Mouse (Mus musculus) embryonic facial prominence, embryonic 11.5 days (tissue): ENCODE results near the gene Slc12a5. TPM values are rescaled to one million over a fixed set of nuclear protein-coding genes. Genes with fewer than 3 reads are reported as not detected.

Experiments used
- ATAC-seq: fragments of 200-750 bp; cut with Nextera tagmentation; replicated peaks from 2 replicates; pipeline ENCODE4 v1.8.0; 2017; ENCODE audit warnings: low read depth; ENCODE audit not compliant: insufficient number of reproducible peaks, low FRiP score, low TSS enrichment
- DNase-seq: peaks from one replicate; pipeline ENCODE4 v3.0.0-alpha.2; 2015; ENCODE audit warnings: low spot score
- H3K27ac ChIP-seq: fragments of 300-500 bp; sonication (generic); replicated peaks from 2 replicates; pipeline ENCODE4 v1.5.1; 2014; ENCODE audit warnings: mild to moderate bottlenecking, low read depth, low read length, control low read depth
- H3K27me3 ChIP-seq: fragments of 300-500 bp; sonication (generic); 2 replicates; pipeline ENCODE4 v1.6.1; 2014; ENCODE audit warnings: mild to moderate bottlenecking, low read length, moderate library complexity, mixed read lengths; ENCODE audit not compliant: control insufficient read depth, insufficient read depth
- H3K36me3 ChIP-seq: fragments of 300-500 bp; sonication (generic); replicated peaks from 2 replicates; pipeline ENCODE4 v1.6.1; 2014; ENCODE audit warnings: low read depth, mild to moderate bottlenecking, low read length, moderate library complexity, mixed read lengths; ENCODE audit not compliant: control insufficient read depth, insufficient read depth
- H3K4me1 ChIP-seq: fragments of 300-500 bp; sonication (generic); 2 replicates; pipeline ENCODE4 v1.6.1; 2014; ENCODE audit warnings: low read length, mixed read lengths; ENCODE audit not compliant: control insufficient read depth, insufficient read depth
- H3K4me2 ChIP-seq: fragments of 300-500 bp; sonication (generic); 2 replicates; pipeline ENCODE4 v1.6.1; 2014; ENCODE audit warnings: low read depth, mild to moderate bottlenecking, control low read depth, low read length, moderate library complexity
- H3K4me3 ChIP-seq: fragments of 300-500 bp; sonication (generic); 2 replicates; pipeline ENCODE4 v1.5.1; 2014; ENCODE audit warnings: low read depth, low read length, control low read depth
- H3K9ac ChIP-seq: fragments of 300-500 bp; sonication (generic); replicated peaks from 2 replicates; pipeline ENCODE4 v1.6.1; 2014; ENCODE audit warnings: mild to moderate bottlenecking, control low read depth, low read length
- H3K9me3 ChIP-seq: fragments of 300-500 bp; sonication (generic); replicated peaks from 2 replicates; pipeline ENCODE4 v1.6.1; 2016; ENCODE audit warnings: mild to moderate bottlenecking, low read length, inconsistent platforms, mixed read lengths; ENCODE audit not compliant: control insufficient read depth
- WGBS: fragments of 180-500 bp; shearing (Covaris S2); extraction: QIAGEN DNeasy Blood & Tissue Kit; methylation state at CpG from one replicate; pipeline ENCODE4 v1.1.7; 2014; 5-methylcytosine and 5-hydroxymethylcytosine counted together
- polyA plus RNA-seq: library from polyadenylated mRNA; unstranded; fragments of >200 nt; fragmentation: Nextera tagmentation; extraction: Ambion mirVana; gene quantifications from 2 replicates; pipeline ENCODE4 v1.2.1, GENCODE M21; 2014

Gene Slc12a5
- polyA plus RNA-seq, 1 experiment from 2014 or later = 0.94 TPM

DNA sequence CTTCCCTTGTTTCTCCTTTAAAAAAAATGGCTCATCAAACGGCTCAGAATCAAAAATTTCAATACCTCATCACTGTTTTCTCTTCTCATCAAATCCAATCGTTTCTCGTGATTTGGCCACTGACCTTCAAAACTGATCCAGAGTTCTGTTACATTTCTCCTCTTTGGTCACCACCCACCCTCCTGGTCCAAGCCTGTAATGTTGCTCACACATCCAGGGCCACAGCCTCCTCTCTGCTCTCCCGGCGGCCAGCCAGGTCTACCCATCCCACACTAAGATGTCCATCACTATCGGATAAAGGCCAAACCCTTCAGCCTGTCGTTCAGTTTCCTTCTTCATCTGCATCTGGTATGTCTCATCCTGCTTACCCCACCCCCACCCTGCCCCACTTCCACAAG is 1.6 kb downstream of the Slc12a5 start:
- 52% methylated on average over 7 of the region's 7 CpGs for WGBS
- ATAC-seq (no peak), DNase-seq (no peak)
- Histone ChIP-seq H3K4me1 (no peaks in the 10 kb centered on the region), H3K9ac (no peak overlapping the region), H3K4me2 (no peak overlapping the region), H3K36me3 (no peaks in the 10 kb centered on the region), H3K27ac (no peak overlapping the region), H3K9me3 (no peaks in the 10 kb centered on the region), H3K27me3 (peaks cover 10% of the 10 kb centered on the region), H3K4me3 (no peak overlapping the region)

DNA sequence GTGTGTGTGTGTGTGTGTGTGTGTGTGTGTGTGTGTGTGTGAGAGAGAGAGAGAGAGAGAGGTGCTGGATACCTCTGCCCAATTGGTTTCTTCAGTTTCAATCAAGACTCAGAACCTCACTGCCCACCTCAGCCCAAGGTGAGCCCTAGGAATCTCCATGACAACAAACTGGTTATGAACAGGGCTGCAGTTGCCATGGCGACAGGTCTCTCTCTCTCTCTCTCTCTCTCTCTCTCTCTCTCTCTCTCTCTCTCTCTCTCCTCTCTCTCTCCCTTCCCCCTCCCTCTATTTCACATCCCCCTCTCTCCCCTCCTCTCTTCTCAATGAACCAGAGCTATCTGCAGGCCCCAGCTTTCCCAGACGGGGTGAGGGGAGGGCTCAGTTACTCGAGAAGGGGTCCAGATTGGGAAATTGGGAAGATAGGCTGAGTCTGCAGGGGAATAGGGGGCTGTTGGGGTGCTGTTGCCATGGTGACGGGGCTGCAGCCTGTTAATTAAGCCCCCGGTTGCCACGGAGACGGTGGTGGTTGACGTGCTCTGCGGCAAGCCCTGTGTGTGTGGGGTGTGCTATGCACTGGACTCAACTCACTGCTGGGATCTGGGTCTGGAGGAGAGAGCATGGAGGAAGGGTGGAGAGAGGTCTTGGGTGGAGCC is 3.8 kb downstream of the Slc12a5 start:
- Histone ChIP-seq H3K4me1 (peaks cover 5% of the 10 kb centered on the region; the same call in 1 of the 2 replicates), H3K27ac (no peak overlapping the region)
- 40% methylated on average over 9 of the region's 9 CpGs for WGBS

GRCm38 (mm10) chr2:164964981-164965380 is 4.4 kb downstream of the Slc12a5 start:
- no peak for ATAC-seq
- Histone ChIP-seq H3K36me3 (no peaks in the 10 kb centered on the region), H3K4me1 (peaks cover 5% of the 10 kb centered on the region; the same call in 1 of the 2 replicates), H3K4me3 (no peak overlapping the region), H3K27ac (no peak overlapping the region), H3K4me2 (no peak overlapping the region), H3K9ac (no peak overlapping the region), H3K9me3 (no peaks in the 10 kb centered on the region), H3K27me3 (peaks cover 38% of the 10 kb centered on the region)
- WGBS = 96% methylated on average over 1 of the region's 1 CpGs
- no peak for DNase-seq

More for the DNA sequence above, 3.8 kb downstream of the Slc12a5 start:
- Histone ChIP-seq H3K4me2 (no peak overlapping the region), H3K9ac (no peak overlapping the region), H3K4me3 (no peak overlapping the region), H3K27me3 (peaks cover 32% of the 10 kb centered on the region), H3K36me3 (no peaks in the 10 kb centered on the region), H3K9me3 (no peaks in the 10 kb centered on the region)
- ATAC-seq (no peak), DNase-seq (no peak)

GRCm38 (mm10) chr2:164966381-164966780 is 5.8 kb downstream of the Slc12a5 start:
- Histone ChIP-seq H3K4me3 (no peak overlapping the region), H3K27ac (no peak overlapping the region), H3K36me3 (no peaks in the 10 kb centered on the region), H3K27me3 (peaks cover 51% of the 10 kb centered on the region), H3K9ac (no peak overlapping the region), H3K4me2 (no peak overlapping the region), H3K4me1 (peaks cover 5% of the 10 kb centered on the region), H3K9me3 (no peaks in the 10 kb centered on the region)
- DNase-seq (peak; percentile 90), ATAC-seq (no peak)
- 17% methylated on average over 8 of the region's 8 CpGs for WGBS

DNA sequence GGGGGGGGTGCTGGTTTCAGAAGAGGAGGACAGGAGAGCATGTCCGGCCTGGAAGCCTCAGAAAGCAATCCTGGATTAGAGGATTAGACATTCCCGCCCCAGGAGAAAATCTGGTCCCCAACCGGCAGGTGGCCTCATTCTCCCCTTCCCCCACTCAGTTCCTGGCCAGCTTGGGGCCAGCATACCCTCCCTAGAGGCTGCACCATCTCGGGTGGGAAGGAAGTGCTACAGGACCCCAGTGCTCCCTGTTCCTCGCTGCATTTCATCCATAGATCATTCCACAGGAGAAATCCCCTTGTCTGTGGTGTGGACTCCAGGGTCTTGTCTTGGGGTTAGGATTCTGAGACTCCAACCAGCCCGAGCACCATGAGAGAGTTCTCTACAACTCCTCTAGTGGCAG is 6.6 kb downstream of the Slc12a5 start:
- Histone ChIP-seq H3K4me1 (peaks cover 5% of the 10 kb centered on the region), H3K4me3 (no peak overlapping the region), H3K4me2 (no peak overlapping the region), H3K27me3 (peaks cover 55% of the 10 kb centered on the region), H3K36me3 (no peaks in the 10 kb centered on the region), H3K9me3 (no peaks in the 10 kb centered on the region), H3K27ac (no peak overlapping the region), H3K9ac (no peak overlapping the region)
- WGBS = 8% methylated on average over 6 of the region's 6 CpGs
- no peak for DNase-seq
- ATAC-seq = no peak

DNA sequence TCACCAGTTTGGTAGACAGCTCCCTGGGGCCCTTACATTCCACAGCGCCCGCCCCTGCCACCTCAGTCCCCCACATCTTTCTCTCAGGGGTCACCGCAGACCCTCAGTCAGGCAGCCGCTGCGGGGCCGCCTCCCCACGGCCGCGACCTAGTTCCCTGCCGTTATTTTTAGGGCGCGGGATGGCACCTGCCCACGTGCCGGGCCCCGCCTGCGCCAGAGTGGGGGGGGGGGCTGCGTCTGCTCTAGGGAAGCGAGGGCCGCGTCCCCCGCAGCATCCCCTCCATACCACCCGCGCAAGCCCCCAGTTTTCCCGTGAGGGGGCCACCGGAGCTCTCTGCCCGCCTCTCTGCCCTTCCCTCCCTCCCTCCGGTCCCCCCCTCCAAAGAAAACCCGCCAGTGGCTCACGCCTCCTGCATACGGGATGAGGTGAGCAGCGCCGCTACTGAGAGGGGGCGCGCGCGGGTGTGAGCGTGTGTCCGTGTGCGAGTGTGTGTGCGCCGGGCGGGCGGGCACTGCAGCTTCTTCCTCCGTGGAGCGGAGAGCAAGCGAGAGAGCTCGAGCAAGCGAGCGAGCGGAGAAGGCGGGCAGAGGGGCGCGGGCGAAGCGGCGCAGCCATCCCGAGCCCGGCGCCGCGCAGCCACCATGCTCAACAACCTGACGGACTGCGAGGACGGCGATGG is 7.3 kb downstream of the Slc12a5 start:
- H3K9me3 ChIP-seq = no peaks in the 10 kb centered on the region
- no peaks in the 10 kb centered on the region for H3K36me3 ChIP-seq

GRCm38 (mm10) chr2:164968451-164968851 is 7.8 kb downstream of the Slc12a5 start:
- Histone ChIP-seq H3K27ac (no peak overlapping the region), H3K4me2 (peak overlapping the region; percentile 52), H3K9me3 (no peaks in the 10 kb centered on the region), H3K36me3 (no peaks in the 10 kb centered on the region), H3K4me3 (peak overlapping the region; percentile 24), H3K9ac (no peak overlapping the region), H3K4me1 (peaks cover 5% of the 10 kb centered on the region), H3K27me3 (peaks cover 59% of the 10 kb centered on the region)
- ATAC-seq (no peak), DNase-seq (peak; percentile 91)
- WGBS = 0% methylated on average over 25 of the region's 29 CpGs

More for the DNA sequence above, 7.3 kb downstream of the Slc12a5 start:
- DNase-seq (no peak), ATAC-seq (no peak)
- under 1% methylated on average over 58 of the region's 65 CpGs for WGBS
- Histone ChIP-seq H3K4me1 (peaks cover 5% of the 10 kb centered on the region), H3K4me3 (peak overlapping the region; percentile 24), H3K4me2 (peak overlapping the region; percentile 52), H3K9ac (no peak overlapping the region), H3K27ac (no peak overlapping the region), H3K27me3 (peaks cover 55% of the 10 kb centered on the region)

- under 1% methylated on average over 21 of the region's 21 CpGs for WGBS
- Histone ChIP-seq H3K4me1 (peaks cover 5% of the 10 kb centered on the region), H3K9ac (no peak overlapping the region), H3K36me3 (no peaks in the 10 kb centered on the region), H3K9me3 (no peaks in the 10 kb centered on the region), H3K27ac (no peak overlapping the region), H3K27me3 (peaks cover 59% of the 10 kb centered on the region), H3K4me2 (no peak overlapping the region), H3K4me3 (no peak overlapping the region)
- DNase-seq = no peak
- no peak for ATAC-seq
Measured at GRCm38 (mm10) chr2:164969348-164969781, 8.8 kb downstream of the Slc12a5 start.
